Mouse (Mus musculus) kidney, adult 2 months (tissue): Measurements from ENCODE around the gene Kcnh7. TPM values are rescaled to one million over a fixed set of nuclear protein-coding genes. Genes with fewer than 3 reads are reported as not detected.
A peak's percentile ranks its signal among the peaks of the same experiment; 100 is the strongest.

Source experiments
- DNase-seq: peaks from one replicate; pipeline ENCODE4 v3.0.0; 2021
- H3K27ac ChIP-seq: fragments of 200-500 bp; 2 replicates; pipeline ENCODE4 v1.5.1; 2012; ENCODE audit warnings: low read depth, low read length, control low read depth, inconsistent platforms; ENCODE audit not compliant: insufficient read depth
- H3K27me3 ChIP-seq: fragments of 200-500 bp; replicated peaks from 2 replicates; pipeline ENCODE4 v1.6.1; 2012; ENCODE audit warnings: mild to moderate bottlenecking, moderate library complexity, low read length, inconsistent platforms; ENCODE audit not compliant: control insufficient read depth, insufficient read depth
- H3K36me3 ChIP-seq: fragments of 200-500 bp; 2 replicates; pipeline ENCODE4 v1.6.1; 2012; ENCODE audit warnings: mild to moderate bottlenecking, moderate library complexity, low read length, inconsistent platforms; ENCODE audit not compliant: control insufficient read depth, insufficient read depth
- H3K4me1 ChIP-seq: fragments of 200-500 bp; 2 replicates; pipeline ENCODE4 v1.6.1; 2011; ENCODE audit warnings: low read length; ENCODE audit not compliant: control insufficient read depth, insufficient read depth
- H3K4me3 ChIP-seq: fragments of 200-500 bp; 2 replicates; pipeline ENCODE4 v1.5.1; 2011; ENCODE audit warnings: mild to moderate bottlenecking, low read depth, low read length, control low read depth; ENCODE audit not compliant: insufficient read depth
- CTCF ChIP-seq: fragments of 200-500 bp; conservative IDR thresholded peaks from 2 replicates; pipeline ENCODE4 v1.5.1; 2011; ENCODE audit warnings: low read depth, mild to moderate bottlenecking, control low read depth, low read length, moderate library complexity, mixed read lengths; ENCODE audit not compliant: insufficient read depth, insufficient read length
- POLR2A ChIP-seq: fragments of 200-500 bp; IDR thresholded peaks from one replicate; pipeline ENCODE4 v1.6.1; 2011; ENCODE audit warnings: low read depth, low read length, control low read depth
- WGBS: fragments of 180-500 bp; shearing (Covaris S2); methylation state at CpG from one replicate; pipeline ENCODE4 v1.1.7; 2018; 5-methylcytosine and 5-hydroxymethylcytosine counted together
- polyA plus RNA-seq: library from polyadenylated mRNA; depleted of rRNA; stranded (reverse); fragments of >200 nt; gene quantifications from 2 replicates; pipeline ENCODE4 v1.2.3, GENCODE M21; 2012

Gene Kcnh7
- polyA plus RNA-seq, 1 experiment = 0.03 TPM

- WGBS = 95% methylated on average over 3 of the region's 3 CpGs
- Histone ChIP-seq H3K36me3 (no peaks in the 10 kb centered on the region), H3K27ac (no peak overlapping the region)
Observed at GRCm38 (mm10) chr2:62662560-62662959, 521.5 kb downstream of the Kcnh7 start.

DNA sequence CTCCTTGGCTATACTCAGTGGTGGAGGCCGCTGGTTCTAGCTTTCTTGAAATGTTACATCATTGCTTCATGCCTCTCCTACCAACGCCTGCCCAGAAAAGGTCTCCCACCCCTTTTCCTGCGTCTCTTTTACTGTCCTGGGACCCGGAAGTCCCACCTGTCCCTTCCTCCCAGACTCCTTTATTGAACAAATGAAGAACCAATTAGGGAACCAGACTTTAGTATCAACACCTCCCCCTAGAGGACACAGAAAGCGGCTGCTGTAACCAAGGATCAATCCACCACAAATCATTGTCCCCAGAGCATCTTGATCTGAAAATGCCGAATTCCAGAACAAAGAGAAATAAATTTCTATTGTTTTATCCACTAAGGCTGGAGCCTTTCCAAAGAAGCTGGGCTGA, 523.5 kb downstream of the Kcnh7 start:
- H3K4me1 ChIP-seq = no peaks in the 10 kb centered on the region
- no peaks in the 10 kb centered on the region for H3K27me3 ChIP-seq
- H3K27ac ChIP-seq = no peak overlapping the region
- TF ChIP-seq POLR2A (no peak), CTCF (no peak)
- DNase-seq = no peak
- H3K36me3 ChIP-seq = no peaks in the 10 kb centered on the region
- H3K4me3 ChIP-seq = no peak overlapping the region
- 53% methylated on average over 6 of the region's 6 CpGs for WGBS

More at GRCm38 (mm10) chr2:62662560-62662959, 521.5 kb downstream of the Kcnh7 start:
- no peaks in the 10 kb centered on the region for H3K4me1 ChIP-seq
- H3K27me3 ChIP-seq = no peaks in the 10 kb centered on the region
- DNase-seq = no peak
- TF ChIP-seq CTCF (no peak), POLR2A (no peak)
- no peak overlapping the region for H3K4me3 ChIP-seq

- 84% methylated on average over 1 of the region's 1 CpGs for WGBS
- no peaks in the 10 kb centered on the region for H3K27me3 ChIP-seq
- H3K4me3 ChIP-seq = no peak overlapping the region
- H3K4me1 ChIP-seq = no peaks in the 10 kb centered on the region
- H3K36me3 ChIP-seq = no peaks in the 10 kb centered on the region
- no peak for DNase-seq
- H3K27ac ChIP-seq = no peak overlapping the region
- TF ChIP-seq POLR2A (no peak), CTCF (no peak)
Observed at GRCm38 (mm10) chr2:62656072-62656471, 528.0 kb downstream of the Kcnh7 start.

- no peak overlapping the region for H3K27ac ChIP-seq
- TF ChIP-seq POLR2A (no peak), CTCF (peak; percentile 51)
- no peaks in the 10 kb centered on the region for H3K27me3 ChIP-seq
- no peaks in the 10 kb centered on the region for H3K4me1 ChIP-seq
- WGBS = 47% methylated on average over 7 of the region's 7 CpGs
- H3K36me3 ChIP-seq = no peaks in the 10 kb centered on the region
- no peak overlapping the region for H3K4me3 ChIP-seq
- peak; percentile 77 for DNase-seq
Observed at GRCm38 (mm10) chr2:62654519-62655338, 529.4 kb downstream of the Kcnh7 start.

- Histone ChIP-seq H3K4me1 (no peaks in the 10 kb centered on the region), H3K4me3 (no peak overlapping the region), H3K27ac (no peak overlapping the region), H3K27me3 (no peaks in the 10 kb centered on the region), H3K36me3 (no peaks in the 10 kb centered on the region)
- no peak for TF ChIP-seq POLR2A
- no peak for TF ChIP-seq CTCF
- WGBS = 84% methylated on average over 4 of the region's 4 CpGs
- DNase-seq = no peak
Observed at GRCm38 (mm10) chr2:62652466-62652865, 531.6 kb downstream of the Kcnh7 start.

DNA sequence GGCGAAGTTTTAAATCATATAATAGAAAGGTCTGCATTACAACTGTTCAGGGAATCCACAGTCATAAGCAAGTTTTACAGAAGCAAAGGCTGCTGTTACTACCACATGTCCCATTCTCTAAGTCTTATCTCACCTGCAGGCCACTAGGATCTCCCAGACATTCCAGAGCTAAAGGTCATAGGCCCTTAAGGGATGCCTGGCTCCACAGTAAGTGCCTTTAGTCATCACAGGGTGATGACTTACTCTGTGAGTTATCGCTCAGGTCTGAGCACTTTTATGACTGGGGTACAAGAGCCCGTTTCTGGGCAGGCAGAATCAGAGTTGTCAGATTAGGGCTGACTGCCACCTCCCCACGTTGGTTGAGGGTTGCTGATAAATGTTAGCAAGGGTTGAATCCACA, 532.2 kb downstream of the Kcnh7 start:
- TF ChIP-seq POLR2A = no peak
- TF ChIP-seq CTCF = no peak
- no peaks in the 10 kb centered on the region for H3K27me3 ChIP-seq
- H3K4me3 ChIP-seq = no peak overlapping the region
- WGBS = 64% methylated on average over 4 of the region's 4 CpGs
- H3K4me1 ChIP-seq = no peaks in the 10 kb centered on the region
- no peak for DNase-seq
- H3K27ac ChIP-seq = no peak overlapping the region
- no peaks in the 10 kb centered on the region for H3K36me3 ChIP-seq

GRCm38 (mm10) chr2:62646671-62647289, 537.3 kb downstream of the Kcnh7 start:
- H3K4me1 ChIP-seq = no peaks in the 10 kb centered on the region
- H3K4me3 ChIP-seq = peak overlapping the region; percentile 67
- 27% methylated on average over 6 of the region's 6 CpGs for WGBS
- no peaks in the 10 kb centered on the region for H3K27me3 ChIP-seq
- no peak overlapping the region for H3K27ac ChIP-seq
- no peaks in the 10 kb centered on the region for H3K36me3 ChIP-seq
- TF ChIP-seq POLR2A = no peak
- TF ChIP-seq CTCF = no peak
- DNase-seq = no peak
